In genomic region chr19:43442269-43442668, GRCm38 (mm10) we compare ENCODE assay signal across 9 mouse cellular contexts. TPM values are rescaled to one million over a fixed set of nuclear protein-coding genes. Genes with fewer than 3 reads are reported as not detected.
DNase-seq lines count a peak whose midpoint lies in the region; ATAC-seq and TF ChIP-seq lines count a peak whose summit lies in the region.
"Had no signal": no experiment of that assay in that cellular context is flagged by ENCODE, and none has a peak within 500 bp of the region (broad histone marks: within the 10 kb centered on the region; RNA-seq: fewer than 3 reads in every experiment).

No protein-coding gene starts in this region.

- H3K4me2 ChIP-seq in intestine, embryonic 14.5 days (ENCODE audit: low read length) = no peak overlapping the region; the same call in 1 of the 2 replicates
- H3K4me2 ChIP-seq in intestine, postnatal 0 days (replicated peaks; ENCODE audit: low read depth) = no peak overlapping the region
- peak overlapping the region; percentile 96 for H3K4me2 ChIP-seq in forebrain, embryonic 16.5 days (ENCODE audit: low read length)
- peak overlapping the region; percentile 96 for H3K4me2 ChIP-seq in midbrain, embryonic 14.5 days (ENCODE audit: low read length)

- no peak overlapping the region for H3K4me3 ChIP-seq in intestine, embryonic 14.5 days (ENCODE audit: low read depth, low read length)
- no peak overlapping the region for H3K4me3 ChIP-seq in intestine, postnatal 0 days (ENCODE audit: low read depth, low read length)
- peak overlapping the region; percentile 72 for H3K4me3 ChIP-seq in forebrain, embryonic 16.5 days (replicated peaks; ENCODE audit: low read length)
- H3K4me3 ChIP-seq in midbrain, embryonic 14.5 days (replicated peaks; ENCODE audit: low read depth, low read length) = peak overlapping the region; percentile 80; the same call in 1 of the 2 replicates
- H3K4me3 ChIP-seq in thymus, adult 2 months (ENCODE audit: control insufficient read depth, insufficient read depth, low read length) = no peak overlapping the region

- no peaks in the 10 kb centered on the region for H3K36me3 ChIP-seq in intestine, embryonic 14.5 days (ENCODE audit: control insufficient read depth, insufficient read depth, low read length)
- no peaks in the 10 kb centered on the region for H3K36me3 ChIP-seq in intestine, postnatal 0 days (ENCODE audit: control insufficient read depth, insufficient read depth)
- no peaks in the 10 kb centered on the region for H3K36me3 ChIP-seq in forebrain, embryonic 16.5 days (ENCODE audit: control insufficient read depth, insufficient read depth)
- no peaks in the 10 kb centered on the region for H3K36me3 ChIP-seq in midbrain, embryonic 14.5 days (ENCODE audit: control insufficient read depth, insufficient read depth, low read length)
- H3K36me3 ChIP-seq in thymus, adult 2 months (ENCODE audit: control insufficient read depth, insufficient read depth, low read length) = no peaks in the 10 kb centered on the region

- H3K9ac ChIP-seq in intestine, embryonic 14.5 days (ENCODE audit: low read length) = no peak overlapping the region
- no peak overlapping the region for H3K9ac ChIP-seq in intestine, postnatal 0 days (ENCODE audit: low read depth, low read length)
- H3K9ac ChIP-seq in forebrain, embryonic 16.5 days (replicated peaks; ENCODE audit: low read depth, low read length) = no peak overlapping the region
- H3K9ac ChIP-seq in midbrain, embryonic 14.5 days (replicated peaks; ENCODE audit: low read length) = no peak overlapping the region

- peaks cover 4% of the 10 kb centered on the region; the same call in 1 of the 2 replicates for H3K4me1 ChIP-seq in intestine, embryonic 14.5 days (replicated peaks; ENCODE audit: control insufficient read depth, insufficient read depth, low read length)
- no peaks in the 10 kb centered on the region for H3K4me1 ChIP-seq in intestine, postnatal 0 days (replicated peaks; ENCODE audit: control insufficient read depth, insufficient read depth, low read length)
- peaks cover 19% of the 10 kb centered on the region for H3K4me1 ChIP-seq in forebrain, embryonic 16.5 days (replicated peaks; ENCODE audit: control insufficient read depth, insufficient read depth, low read length)
- 0 out of 2 replicates have a peak, but pooled peaks cover 9% of the 10 kb centered on the region for H3K4me1 ChIP-seq in midbrain, embryonic 14.5 days (ENCODE audit: control insufficient read depth, insufficient read depth, low read length)
- H3K4me1 ChIP-seq in thymus, adult 2 months (replicated peaks; ENCODE audit: control insufficient read depth, insufficient read depth, low read length) = peaks cover 14% of the 10 kb centered on the region

- WGBS in intestine, embryonic 14.5 days = 24% methylated on average over 6 of the region's 6 CpGs
- 26% methylated on average over 6 of the region's 6 CpGs for WGBS in intestine, postnatal 0 days
- 63% methylated on average over 6 of the region's 6 CpGs for WGBS in forebrain, embryonic 16.5 days
- 61% methylated on average over 6 of the region's 6 CpGs for WGBS in midbrain, embryonic 14.5 days
- WGBS in thymus, adult 2 months = 71% methylated on average over 6 of the region's 6 CpGs

- no peak for TF ChIP-seq POLR2A in thymus, adult 2 months (IDR thresholded peaks at IDR 0.05; ENCODE audit: control insufficient read depth, extremely low read depth, insufficient read depth, low read length, poor library complexity)

- H3K27me3 ChIP-seq in intestine, embryonic 14.5 days (replicated peaks; ENCODE audit: control insufficient read depth, insufficient read depth, low read length) = peaks cover 53% of the 10 kb centered on the region
- peaks cover 54% of the 10 kb centered on the region for H3K27me3 ChIP-seq in intestine, postnatal 0 days (replicated peaks; ENCODE audit: control insufficient read depth, insufficient read depth, low read length)
- H3K27me3 ChIP-seq in forebrain, embryonic 16.5 days (replicated peaks; ENCODE audit: control insufficient read depth, insufficient read depth, low read length) = peaks cover 17% of the 10 kb centered on the region
- peaks cover 19% of the 10 kb centered on the region; the same call in 1 of the 2 replicates for H3K27me3 ChIP-seq in midbrain, embryonic 14.5 days (ENCODE audit: control insufficient read depth, insufficient read depth, low read length)
- H3K27me3 ChIP-seq in thymus, adult 2 months (ENCODE audit: control insufficient read depth, insufficient read depth, low read length) = peaks cover 9% of the 10 kb centered on the region; the same call in 1 of the 2 replicates
- H3K27me3 ChIP-seq: CH12.LX had no signal

- no peak overlapping the region for H3K27ac ChIP-seq in intestine, embryonic 14.5 days (ENCODE audit: low read depth)
- no peak overlapping the region for H3K27ac ChIP-seq in intestine, postnatal 0 days (ENCODE audit: low read depth, low read length)
- H3K27ac ChIP-seq in forebrain, embryonic 16.5 days (ENCODE audit: low read length) = no peak overlapping the region
- no peak overlapping the region for H3K27ac ChIP-seq in midbrain, embryonic 14.5 days (replicated peaks; ENCODE audit: low read depth, low read length)
- H3K27ac ChIP-seq in thymus, adult 2 months (ENCODE audit: control insufficient read depth, insufficient read depth, low read length) = no peak overlapping the region

- H3K9me3 ChIP-seq in intestine, embryonic 14.5 days (ENCODE audit: control insufficient read depth, low read length) = no peaks in the 10 kb centered on the region
- no peaks in the 10 kb centered on the region for H3K9me3 ChIP-seq in intestine, postnatal 0 days (ENCODE audit: control insufficient read depth)
- no peaks in the 10 kb centered on the region for H3K9me3 ChIP-seq in forebrain, embryonic 16.5 days (ENCODE audit: control insufficient read depth, low read length)
- H3K9me3 ChIP-seq in midbrain, embryonic 14.5 days (ENCODE audit: control insufficient read depth, low read length) = no peaks in the 10 kb centered on the region

- TF ChIP-seq CTCF in intestine, postnatal 0 days (IDR thresholded peaks at IDR 0.05; ENCODE audit: low read depth) = no peak
- TF ChIP-seq CTCF in thymus, adult 2 months (IDR thresholded peaks at IDR 0.05; ENCODE audit: borderline replicate concordance, control insufficient read depth, extremely low read depth, insufficient read depth, low read length, poor library complexity) = no peak

- ATAC-seq in intestine, embryonic 14.5 days (replicated peaks; ENCODE audit: low FRiP score, low TSS enrichment, low read depth) = no peak
- ATAC-seq in intestine, postnatal 0 days = no peak
- no peak for ATAC-seq in forebrain, embryonic 16.5 days
- no peak for ATAC-seq in midbrain, embryonic 14.5 days (ENCODE audit: low FRiP score, low TSS enrichment)

- peak; percentile 56 for DNase-seq in intestine, embryonic 14.5 days (ENCODE audit: low spot score)
- peak; percentile 18 for DNase-seq in NIH3T3 (ENCODE audit: low read depth)
- DNase-seq in midbrain, embryonic 14.5 days = no peak
- DNase-seq in thymus, adult 2 months = no peak
- no peak for DNase-seq in spleen, postnatal 14 days (ENCODE audit: low spot score in 2 of 2)
- DNase-seq in lung, postnatal 36 days = no peak

RNA-seq across cellular contexts. Expression of gene Cnnm1, which starts 2.0 kb away (rescaled TPM):
- 0.45 and 0.98 TPM in 2 replicates for polyA plus RNA-seq in intestine, embryonic 14.5 days (2014; fragmentation: Nextera tagmentation; extraction: Ambion mirVana)
- 5.4 and 5.5 TPM in 2 replicates for polyA plus RNA-seq in intestine, postnatal 0 days (2015; fragmentation: Nextera tagmentation; extraction: Ambion mirVana)
- polyA plus RNA-seq in forebrain, embryonic 16.5 days (2015; fragmentation: Nextera tagmentation; extraction: Ambion mirVana) = 1.8 and 2.1 TPM in 2 replicates
- polyA plus RNA-seq in midbrain, embryonic 14.5 days (2014; fragmentation: Nextera tagmentation; extraction: Ambion mirVana) = 2.3 and 2.5 TPM in 2 replicates
- polyA plus RNA-seq in thymus, adult 2 months (2012; rRNA removed) = 2.4 and 2.9 TPM in 2 replicates

RNA-seq across cellular contexts. Expression of gene Hpse2, which starts 54.1 kb away (rescaled TPM):
- polyA plus RNA-seq in intestine, embryonic 14.5 days (2014; fragmentation: Nextera tagmentation; extraction: Ambion mirVana) = 20.3 and 24.2 TPM in 2 replicates
- 3.3 and 4.7 TPM in 2 replicates for polyA plus RNA-seq in intestine, postnatal 0 days (2015; fragmentation: Nextera tagmentation; extraction: Ambion mirVana)
- polyA plus RNA-seq in forebrain, embryonic 16.5 days (2015; fragmentation: Nextera tagmentation; extraction: Ambion mirVana) = 0.11 and 0.13 TPM in 2 replicates
- polyA plus RNA-seq in midbrain, embryonic 14.5 days (2014; fragmentation: Nextera tagmentation; extraction: Ambion mirVana) = 0.11 TPM in 1 of 2 replicates, not detected in the other
- 0.22 and 0.36 TPM in 2 replicates for polyA plus RNA-seq in thymus, adult 2 months (2012; rRNA removed)

Comparison
In these comparisons a context has a peak if more than half of its experiments do, and no peak if none do; other contexts are left out.
1. DNase-seq: peak in intestine, embryonic 14.5 days (single experiment) and NIH3T3 (single experiment); none in midbrain, embryonic 14.5 days (single experiment), thymus, adult 2 months (single experiment), spleen, postnatal 14 days (0 of 2) and lung, postnatal 36 days (single experiment).
2. H3K4me2 ChIP-seq: peak in forebrain, embryonic 16.5 days (single experiment) and midbrain, embryonic 14.5 days (single experiment); none in intestine, embryonic 14.5 days (single experiment) and intestine, postnatal 0 days (single experiment).
3. H3K4me3 ChIP-seq: peak in forebrain, embryonic 16.5 days (single experiment) and midbrain, embryonic 14.5 days (single experiment); none in intestine, embryonic 14.5 days (single experiment), intestine, postnatal 0 days (single experiment) and thymus, adult 2 months (single experiment).